Mouse (Mus musculus): ENCODE results near the gene Magoh. TPM values are rescaled to one million over a fixed set of nuclear protein-coding genes. Genes with fewer than 3 reads are reported as not detected.
A peak's percentile ranks its signal among the peaks of the same experiment; 100 is the strongest.

Magoh gene
- total and polyA plus RNA-seq, 3 experiments, result 207 to 276 TPM; not detected in 1

GRCm38 (mm10) chr4:107889731-107890432 lies 10.3 kb downstream of the Magoh start, which contains the start of gene 0610037L13Rik (continued):
- TF ChIP-seq EP300 (IDR thresholded peaks at IDR 0.05; ENCODE audit: low read depth in 1 of 2, low read length in 2 of 2), result no peak
- TF ChIP-seq POLR2A (IDR thresholded peaks at IDR 0.05; ENCODE audit: control insufficient read depth in 1 of 2, insufficient read depth in 1 of 2, low read depth in 1 of 2, low read length in 2 of 2, poor library complexity in 1 of 2), result peak; percentile 61 to 80; a peak in 3 of 4 replicates
- no peak for TF ChIP-seq MAFK (IDR thresholded peaks at IDR 0.05; ENCODE audit: borderline replicate concordance, low read depth, low read length)
- TF ChIP-seq GABPA (IDR thresholded peaks at IDR 0.05; ENCODE audit: low read depth, low read length), result no peak

- H3K27me3 ChIP-seq (ENCODE audit: control insufficient read depth in 1 of 2, insufficient read depth in 2 of 2, low read length in 2 of 2), result no peaks in the 10 kb centered on the region
- TF ChIP-seq MYC (IDR thresholded peaks at IDR 0.05; ENCODE audit: low read depth, low read length), result no peak
- TF ChIP-seq CTCF (IDR thresholded peaks at IDR 0.05 in 2 of 3, conservative IDR thresholded peaks at IDR 0.05 in 1 of 3; ENCODE audit: control insufficient read depth in 1 of 3, insufficient read depth in 1 of 3, low read depth in 2 of 3, low read length in 3 of 3, poor library complexity in 1 of 3, severe bottlenecking in 1 of 3), result peak; percentile 26 to 64 (median 54)
- TF ChIP-seq NRF1 (IDR thresholded peaks at IDR 0.05; ENCODE audit: insufficient read depth, low read depth, low read length, poor library complexity, severe bottlenecking), result no peak
- no peak for TF ChIP-seq ETS1 (IDR thresholded peaks at IDR 0.05; ENCODE audit: low read depth, low read length)
- TF ChIP-seq GABPA (IDR thresholded peaks at IDR 0.05; ENCODE audit: low read depth, low read length), result no peak
- TF ChIP-seq MAX (IDR thresholded peaks at IDR 0.05; ENCODE audit: low read length), result no peak
- peak; percentile 66 for TF ChIP-seq RAD21 (IDR thresholded peaks at IDR 0.05; ENCODE audit: low read depth, low read length)
- no peak for TF ChIP-seq MYB (IDR thresholded peaks at IDR 0.05; ENCODE audit: low read depth, low read length)
- no peak for TF ChIP-seq BHLHE40 (IDR thresholded peaks at IDR 0.05; ENCODE audit: borderline replicate concordance, low read depth, low read length)
- no peak for TF ChIP-seq SIN3A (IDR thresholded peaks at IDR 0.05; ENCODE audit: low read length)
- no peak for TF ChIP-seq EP300 (IDR thresholded peaks at IDR 0.05; ENCODE audit: low read depth in 1 of 2, low read length in 2 of 2)
- no peak for TF ChIP-seq MXI1 (IDR thresholded peaks at IDR 0.05; ENCODE audit: low read depth, low read length)
- TF ChIP-seq ZC3H11A (IDR thresholded peaks at IDR 0.05; ENCODE audit: low read depth, low read length), result peak; percentile 57
- no peak for TF ChIP-seq KAT2A (conservative IDR thresholded peaks at IDR 0.05; ENCODE audit: low read depth, low read length)
- peak; percentile 67 for TF ChIP-seq SMC3 (IDR thresholded peaks at IDR 0.05; ENCODE audit: low read depth, low read length)
- peak; percentile 49 for DNase-seq (ENCODE audit: low read depth, low spot score)
- no peak overlapping the region for H3K27ac ChIP-seq (ENCODE audit: control insufficient read depth, low read depth, low read length)
- H3K4me3 ChIP-seq (ENCODE audit: control insufficient read depth in 1 of 2, insufficient read depth in 1 of 2, low read depth in 2 of 2, low read length in 2 of 2), result no peak overlapping the region
- H3K9ac ChIP-seq (ENCODE audit: control insufficient read depth, low read depth, low read length, poor library complexity, severe bottlenecking), result no peak overlapping the region
- H3K4me1 ChIP-seq (ENCODE audit: control insufficient read depth in 1 of 2, insufficient read depth in 2 of 2, low read length in 2 of 2), result peaks cover 0 to 11% of the 10 kb centered on the region in 2 experiments; a peak in 1 of 4 replicates
- no peaks in the 10 kb centered on the region for H3K9me3 ChIP-seq (replicated peaks; ENCODE audit: insufficient read depth, low read length)
- H3K36me3 ChIP-seq (ENCODE audit: control insufficient read depth in 1 of 2, insufficient read depth in 2 of 2, low read length in 2 of 2), result peaks cover 1 to 3% of the 10 kb centered on the region in 2 experiments; a peak in 2 of 4 replicates
- no peaks in the 10 kb centered on the region; the same call in 1 of the 2 replicates for H3K79me2 ChIP-seq (ENCODE audit: control insufficient read depth, insufficient read depth, low read length, poor library complexity)
Observed at GRCm38 (mm10) chr4:107892663-107893062, 13.1 kb downstream of the Magoh start.

All from MEL (cell line).